Comparison of ENCODE assay signal across 8 mouse cellular contexts in the genomic region with DNA sequence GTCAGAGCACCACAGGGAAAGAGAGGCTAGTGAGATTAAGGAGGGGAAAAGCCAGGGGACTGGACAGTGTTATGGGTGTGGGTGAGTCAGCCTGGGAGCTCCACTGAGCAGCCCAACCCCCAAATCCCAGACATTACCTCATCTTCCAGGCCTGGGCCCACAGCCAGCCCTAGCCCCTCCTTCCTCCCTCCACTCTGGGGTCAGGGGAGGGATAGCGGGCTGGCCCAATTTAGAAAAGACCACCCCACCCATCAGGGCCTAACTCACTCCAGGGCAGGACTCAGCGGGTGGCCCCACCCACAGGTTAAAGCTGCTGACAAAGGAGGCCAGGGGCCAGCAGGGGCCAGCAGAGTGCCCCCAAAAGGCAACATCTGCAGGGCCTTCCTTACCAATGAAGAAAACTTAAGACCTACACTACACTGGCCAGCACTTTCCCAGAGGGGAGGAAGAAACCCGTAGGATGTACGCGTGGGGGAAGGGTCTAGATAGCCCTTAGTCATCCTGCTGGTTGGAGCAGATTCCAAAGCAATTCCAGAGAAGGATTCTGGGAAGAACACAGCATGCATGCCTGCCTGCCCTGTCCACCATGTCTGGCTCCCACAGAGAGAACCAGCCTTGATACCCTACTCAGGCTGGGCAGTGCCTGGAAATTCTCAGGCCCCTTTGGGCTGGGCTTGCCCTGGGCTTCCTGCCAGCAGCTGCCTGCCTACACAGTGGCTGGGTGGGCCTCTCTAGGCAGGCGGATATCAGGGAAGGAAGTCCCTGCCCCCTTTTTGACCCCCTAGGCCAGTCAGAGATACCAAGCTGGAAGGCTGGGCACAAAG. TPM values are rescaled to one million over a fixed set of nuclear protein-coding genes. Genes with fewer than 3 reads are reported as not detected.
DNase-seq lines count a peak whose midpoint lies in the region; ATAC-seq and TF ChIP-seq lines count a peak whose summit lies in the region.

No protein-coding gene starts in this region.

- peak; percentile 27; the same call in 1 of the 2 replicates for TF ChIP-seq CTCF in kidney, postnatal 0 days (IDR thresholded peaks at IDR 0.05; ENCODE audit: low read depth)

- no peaks in the 10 kb centered on the region for H3K9me3 ChIP-seq in embryonic facial prominence, embryonic 13.5 days
- H3K9me3 ChIP-seq in heart, embryonic 13.5 days = no peaks in the 10 kb centered on the region
- no peaks in the 10 kb centered on the region for H3K9me3 ChIP-seq in kidney, postnatal 0 days (replicated peaks; ENCODE audit: low read length)
- no peaks in the 10 kb centered on the region for H3K9me3 ChIP-seq in stomach, embryonic 16.5 days (replicated peaks; ENCODE audit: control insufficient read depth, low read length)

- H3K4me2 ChIP-seq in embryonic facial prominence, embryonic 13.5 days = peak overlapping the region; percentile 92
- H3K4me2 ChIP-seq in heart, embryonic 13.5 days = peak overlapping the region; percentile 80
- H3K4me2 ChIP-seq in kidney, postnatal 0 days (ENCODE audit: low read length) = peak overlapping the region; percentile 89
- H3K4me2 ChIP-seq in stomach, embryonic 16.5 days (ENCODE audit: low read depth, low read length) = peak overlapping the region; percentile 79

- 7% methylated on average over 6 of the region's 6 CpGs for WGBS in embryonic facial prominence, embryonic 13.5 days
- WGBS in heart, embryonic 13.5 days = 4% methylated on average over 6 of the region's 6 CpGs
- 13% methylated on average over 6 of the region's 6 CpGs for WGBS in kidney, postnatal 0 days
- WGBS in stomach, embryonic 16.5 days = 7% methylated on average over 6 of the region's 6 CpGs

- peak overlapping the region; percentile 87 for H3K4me3 ChIP-seq in embryonic facial prominence, embryonic 13.5 days
- H3K4me3 ChIP-seq in heart, embryonic 13.5 days = peak overlapping the region; percentile 93
- peak overlapping the region; percentile 90; the same call in 1 of the 2 replicates for H3K4me3 ChIP-seq in kidney, postnatal 0 days (replicated peaks; ENCODE audit: low read depth, low read length)
- H3K4me3 ChIP-seq in stomach, embryonic 16.5 days (replicated peaks; ENCODE audit: low read length) = peak overlapping the region; percentile 92

- H3K27me3 ChIP-seq in embryonic facial prominence, embryonic 13.5 days = no peaks in the 10 kb centered on the region
- peaks cover 21% of the 10 kb centered on the region for H3K27me3 ChIP-seq in heart, embryonic 13.5 days (replicated peaks)
- peaks cover 5% of the 10 kb centered on the region; the same call in 1 of the 2 replicates for H3K27me3 ChIP-seq in kidney, postnatal 0 days (ENCODE audit: insufficient read depth, low read length)
- no peaks in the 10 kb centered on the region for H3K27me3 ChIP-seq in stomach, embryonic 16.5 days (ENCODE audit: control insufficient read depth, insufficient read depth, low read length)

- peak overlapping the region; percentile 93 for H3K9ac ChIP-seq in embryonic facial prominence, embryonic 13.5 days
- peak overlapping the region; percentile 98 for H3K9ac ChIP-seq in heart, embryonic 13.5 days
- peak overlapping the region; percentile 13; the same call in 1 of the 2 replicates for H3K9ac ChIP-seq in kidney, postnatal 0 days (ENCODE audit: low read depth, low read length)
- H3K9ac ChIP-seq in stomach, embryonic 16.5 days (ENCODE audit: low read length) = peak overlapping the region; percentile 94

- H3K27ac ChIP-seq in embryonic facial prominence, embryonic 13.5 days = peak overlapping the region; percentile 89
- H3K27ac ChIP-seq in heart, embryonic 13.5 days (replicated peaks) = peak overlapping the region; percentile 99
- H3K27ac ChIP-seq in kidney, postnatal 0 days = peak overlapping the region; percentile 86
- peak overlapping the region; percentile 98 for H3K27ac ChIP-seq in stomach, embryonic 16.5 days (ENCODE audit: low read length)

- peaks cover 35% of the 10 kb centered on the region for H3K4me1 ChIP-seq in embryonic facial prominence, embryonic 13.5 days
- H3K4me1 ChIP-seq in heart, embryonic 13.5 days = peaks cover 55% of the 10 kb centered on the region
- peaks cover 22% of the 10 kb centered on the region for H3K4me1 ChIP-seq in kidney, postnatal 0 days (replicated peaks; ENCODE audit: insufficient read depth, low read length)
- peaks cover 39% of the 10 kb centered on the region for H3K4me1 ChIP-seq in stomach, embryonic 16.5 days (ENCODE audit: control insufficient read depth, insufficient read depth, low read length)

- H3K36me3 ChIP-seq in embryonic facial prominence, embryonic 13.5 days = peaks cover 39% of the 10 kb centered on the region
- H3K36me3 ChIP-seq in heart, embryonic 13.5 days = peaks cover 51% of the 10 kb centered on the region
- H3K36me3 ChIP-seq in kidney, postnatal 0 days (ENCODE audit: insufficient read depth, low read length) = peaks cover 27% of the 10 kb centered on the region; the same call in 1 of the 2 replicates
- H3K36me3 ChIP-seq in stomach, embryonic 16.5 days (ENCODE audit: control insufficient read depth, insufficient read depth, low read length) = peaks cover 12% of the 10 kb centered on the region; the same call in 1 of the 2 replicates

- no peak for DNase-seq in frontal cortex, postnatal 10 days (ENCODE audit: low spot score in 2 of 2)
- DNase-seq in kidney, postnatal 0 days (ENCODE audit: low spot score) = peak; percentile 91
- peak; percentile 93 to 94 for DNase-seq in lung, postnatal 4 days
- DNase-seq in spleen, postnatal 14 days (ENCODE audit: low spot score in 2 of 2) = no peak

- ATAC-seq in frontal cortex, adult (ENCODE audit: low TSS enrichment) = 0 out of 2 replicates have a peak, but pooled peaks have one; percentile 13
- peak; percentile 56 for ATAC-seq in embryonic facial prominence, embryonic 13.5 days (ENCODE audit: insufficient number of reproducible peaks, insufficient read depth, low FRiP score, low TSS enrichment, low read depth)
- ATAC-seq in heart, embryonic 13.5 days (ENCODE audit: extremely low read depth, insufficient number of reproducible peaks, low FRiP score, low TSS enrichment) = peak; percentile 56
- ATAC-seq in kidney, postnatal 0 days (replicated peaks; ENCODE audit: low FRiP score, low read depth) = peak; percentile 63
- ATAC-seq in stomach, embryonic 16.5 days (ENCODE audit: insufficient read depth, low FRiP score) = peak; percentile 88

RNA-seq across cellular contexts. Expression of a gene that starts 2.6 kb away (rescaled TPM):
- polyA plus RNA-seq in embryonic facial prominence, embryonic 13.5 days (2015; fragmentation: Nextera tagmentation; extraction: Ambion mirVana) = 105 and 119 TPM in 2 replicates
- 402 and 437 TPM in 2 replicates for polyA plus RNA-seq in heart, embryonic 13.5 days (2015; fragmentation: Nextera tagmentation; extraction: Ambion mirVana)
- polyA plus RNA-seq in kidney, postnatal 0 days (2015; fragmentation: Nextera tagmentation; extraction: Ambion mirVana) = 112 and 124 TPM in 2 replicates
- 240 and 243 TPM in 2 replicates for polyA plus RNA-seq in stomach, embryonic 16.5 days (2015; fragmentation: Nextera tagmentation; extraction: Ambion mirVana)

RNA-seq across cellular contexts. Expression of a gene that starts 18.2 kb away (rescaled TPM):
- polyA plus RNA-seq in embryonic facial prominence, embryonic 13.5 days (2015; fragmentation: Nextera tagmentation; extraction: Ambion mirVana) = 2.3 and 2.8 TPM in 2 replicates
- polyA plus RNA-seq in heart, embryonic 13.5 days (2015; fragmentation: Nextera tagmentation; extraction: Ambion mirVana) = 1.1 and 1.2 TPM in 2 replicates
- polyA plus RNA-seq in kidney, postnatal 0 days (2015; fragmentation: Nextera tagmentation; extraction: Ambion mirVana) = 1.7 and 1.8 TPM in 2 replicates
- 4.7 and 4.9 TPM in 2 replicates for polyA plus RNA-seq in stomach, embryonic 16.5 days (2015; fragmentation: Nextera tagmentation; extraction: Ambion mirVana)

RNA-seq across cellular contexts. Expression of a gene that starts 23.0 kb away (rescaled TPM):
- polyA plus RNA-seq in embryonic facial prominence, embryonic 13.5 days (2015; fragmentation: Nextera tagmentation; extraction: Ambion mirVana) = 275 and 276 TPM in 2 replicates
- polyA plus RNA-seq in heart, embryonic 13.5 days (2015; fragmentation: Nextera tagmentation; extraction: Ambion mirVana) = 83.8 and 84.9 TPM in 2 replicates
- polyA plus RNA-seq in kidney, postnatal 0 days (2015; fragmentation: Nextera tagmentation; extraction: Ambion mirVana) = 104 and 125 TPM in 2 replicates
- polyA plus RNA-seq in stomach, embryonic 16.5 days (2015; fragmentation: Nextera tagmentation; extraction: Ambion mirVana) = 111 and 113 TPM in 2 replicates

RNA-seq across cellular contexts. Expression of a gene that starts 25.6 kb away (rescaled TPM):
- polyA plus RNA-seq in embryonic facial prominence, embryonic 13.5 days (2015; fragmentation: Nextera tagmentation; extraction: Ambion mirVana) = 73.0 and 80.0 TPM in 2 replicates
- 29.6 and 30.6 TPM in 2 replicates for polyA plus RNA-seq in heart, embryonic 13.5 days (2015; fragmentation: Nextera tagmentation; extraction: Ambion mirVana)
- polyA plus RNA-seq in kidney, postnatal 0 days (2015; fragmentation: Nextera tagmentation; extraction: Ambion mirVana) = 60.1 and 60.3 TPM in 2 replicates
- 52.5 and 53.4 TPM in 2 replicates for polyA plus RNA-seq in stomach, embryonic 16.5 days (2015; fragmentation: Nextera tagmentation; extraction: Ambion mirVana)

RNA-seq across cellular contexts. Expression of a gene that starts 46.8 kb away (rescaled TPM):
- 0.96 and 1.2 TPM in 2 replicates for polyA plus RNA-seq in embryonic facial prominence, embryonic 13.5 days (2015; fragmentation: Nextera tagmentation; extraction: Ambion mirVana)
- polyA plus RNA-seq in heart, embryonic 13.5 days (2015; fragmentation: Nextera tagmentation; extraction: Ambion mirVana) = not detected in 2 replicates
- polyA plus RNA-seq in kidney, postnatal 0 days (2015; fragmentation: Nextera tagmentation; extraction: Ambion mirVana) = 0.63 and 0.75 TPM in 2 replicates
- polyA plus RNA-seq in stomach, embryonic 16.5 days (2015; fragmentation: Nextera tagmentation; extraction: Ambion mirVana) = 0.22 and 0.26 TPM in 2 replicates

Comparison
In these comparisons a context has a peak if more than half of its experiments do, and no peak if none do; other contexts are left out.
1. ATAC-seq: peak in every context shown above with its lines; median percentile 88 in stomach, embryonic 16.5 days; 63 in kidney, postnatal 0 days; 56 in embryonic facial prominence, embryonic 13.5 days; 56 in heart, embryonic 13.5 days; 13 in frontal cortex, adult.
2. DNase-seq: peak in kidney, postnatal 0 days (single experiment) and lung, postnatal 4 days (2 of 2); none in frontal cortex, postnatal 10 days (0 of 2) and spleen, postnatal 14 days (0 of 2).
3. H3K9ac ChIP-seq: peak in every context shown above with its lines; median percentile 98 in heart, embryonic 13.5 days; 94 in stomach, embryonic 16.5 days; 93 in embryonic facial prominence, embryonic 13.5 days; 13 in kidney, postnatal 0 days.
4. Peak in every context shown above with its lines, with median percentiles within 50 percentile points of each other: H3K27ac ChIP-seq, H3K4me2 ChIP-seq and H3K4me3 ChIP-seq.